Mouse (Mus musculus) thymus, postnatal 4 days (tissue): ENCODE results near the gene Kcnq4.

ENCODE experiments used
- DNase-seq: peaks from one replicate; pipeline ENCODE4 v3.0.0; 2021

The Kcnq4 gene

GRCm38 (mm10) chr4:120668551-120668950, 79.9 kb downstream of the Kcnq4 start:
- no peak for DNase-seq

- no peak for DNase-seq
Measured at GRCm38 (mm10) chr4:120667555-120667954, 80.9 kb downstream of the Kcnq4 start.

GRCm38 (mm10) chr4:120667045-120667501, 81.3 kb downstream of the Kcnq4 start:
- DNase-seq: peak; percentile 80

- DNase-seq: peak; percentile 92
Measured at GRCm38 (mm10) chr4:120666358-120667024, 81.9 kb downstream of the Kcnq4 start, which contains the start of gene Cited4. Gene Cited4 (plus strand): TSS chr4:120666572.

- DNase-seq: no peak
Measured at GRCm38 (mm10) chr4:120665782-120666181, 82.6 kb downstream of the Kcnq4 start.

GRCm38 (mm10) chr4:120665144-120665700, 83.2 kb downstream of the Kcnq4 start:
- DNase-seq: peak; percentile 33

GRCm38 (mm10) chr4:120664601-120665000, 83.8 kb downstream of the Kcnq4 start:
- no peak for DNase-seq

- DNase-seq: no peak
Measured at GRCm38 (mm10) chr4:120660485-120660884, 87.9 kb downstream of the Kcnq4 start.

GRCm38 (mm10) chr4:120655898-120656297, 92.5 kb downstream of the Kcnq4 start:
- no peak for DNase-seq

GRCm38 (mm10) chr4:120650208-120650592, 98.2 kb downstream of the Kcnq4 start:
- no peak for DNase-seq

- peak; percentile 16 for DNase-seq
Measured at GRCm38 (mm10) chr4:120649369-120650207, 98.8 kb downstream of the Kcnq4 start.
